Mouse (Mus musculus): ENCODE measurements at regions not wholly inside any gene's neighbourhood (a gene's known extent, or its start where the extent isn't known, plus 50 kb on each side); places are given as distances from the start of the nearest gene placed in this dataset.
A peak's percentile ranks its signal among the peaks of the same experiment; 100 is the strongest.

- no peak overlapping the region for H3K27ac ChIP-seq (replicated peaks)
- H3K36me3 ChIP-seq = no peaks in the 10 kb centered on the region
- no peaks in the 10 kb centered on the region for H3K9me3 ChIP-seq (replicated peaks)
- no peak for ATAC-seq (ENCODE audit: low FRiP score)
- WGBS = 87% methylated on average over 1 of the region's 1 CpGs
- no peak overlapping the region for H3K4me2 ChIP-seq
- no peak overlapping the region for H3K4me3 ChIP-seq (replicated peaks)
- H3K9ac ChIP-seq (replicated peaks) = no peak overlapping the region
- H3K4me1 ChIP-seq = no peaks in the 10 kb centered on the region
- no peaks in the 10 kb centered on the region for H3K27me3 ChIP-seq (replicated peaks)
Measured at GRCm38 (mm10) chr15:43926034-43926433, 3791.9 kb downstream of the 9330182O14Rik start.

GRCm38 (mm10) chr15:43933608-43934007 lies 3799.4 kb downstream of the 9330182O14Rik start:
- H3K36me3 ChIP-seq = no peaks in the 10 kb centered on the region
- H3K4me1 ChIP-seq = no peaks in the 10 kb centered on the region
- WGBS = 88% methylated on average over 1 of the region's 1 CpGs
- H3K9me3 ChIP-seq (replicated peaks) = no peaks in the 10 kb centered on the region
- ATAC-seq (ENCODE audit: low FRiP score) = no peak
- no peak overlapping the region for H3K4me3 ChIP-seq (replicated peaks)
- no peak overlapping the region for H3K9ac ChIP-seq (replicated peaks)
- H3K27ac ChIP-seq (replicated peaks) = no peak overlapping the region
- no peaks in the 10 kb centered on the region for H3K27me3 ChIP-seq (replicated peaks)
- H3K4me2 ChIP-seq = no peak overlapping the region

- WGBS = 36% methylated on average over 2 of the region's 2 CpGs
- Histone ChIP-seq H3K4me2 (no peak overlapping the region), H3K27me3 (replicated peaks) (no peaks in the 10 kb centered on the region), H3K36me3 (no peaks in the 10 kb centered on the region), H3K9ac (replicated peaks) (no peak overlapping the region), H3K9me3 (replicated peaks) (no peaks in the 10 kb centered on the region), H3K27ac (replicated peaks) (peak overlapping the region; percentile 67), H3K4me1 (peaks cover 15% of the 10 kb centered on the region), H3K4me3 (replicated peaks) (no peak overlapping the region)
- peak; percentile 29; the same call in 1 of the 2 replicates for ATAC-seq (ENCODE audit: low FRiP score)
Measured at GRCm38 (mm10) chr15:43940424-43940823, 3806.3 kb downstream of the 9330182O14Rik start.

GRCm38 (mm10) chr15:43940905-43941304 lies 3806.7 kb downstream of the 9330182O14Rik start:
- H3K36me3 ChIP-seq = no peaks in the 10 kb centered on the region
- no peaks in the 10 kb centered on the region for H3K27me3 ChIP-seq (replicated peaks)
- H3K4me2 ChIP-seq = no peak overlapping the region
- H3K27ac ChIP-seq (replicated peaks) = peak overlapping the region; percentile 23; the same call in 1 of the 2 replicates
- H3K9ac ChIP-seq (replicated peaks) = no peak overlapping the region
- no peak overlapping the region for H3K4me3 ChIP-seq (replicated peaks)
- H3K9me3 ChIP-seq (replicated peaks) = no peaks in the 10 kb centered on the region
- H3K4me1 ChIP-seq = peaks cover 15% of the 10 kb centered on the region
- ATAC-seq (ENCODE audit: low FRiP score) = no peak
- 75% methylated on average over 4 of the region's 4 CpGs for WGBS

GRCm38 (mm10) chr15:43942002-43942660 lies 3808.0 kb downstream of the 9330182O14Rik start:
- WGBS = 33% methylated on average over 2 of the region's 2 CpGs

GRCm38 (mm10) chr15:43984991-43985390 lies 3850.8 kb downstream of the 9330182O14Rik start:
- no peak overlapping the region for H3K9ac ChIP-seq (replicated peaks)
- no peaks in the 10 kb centered on the region for H3K27me3 ChIP-seq (replicated peaks)

More at GRCm38 (mm10) chr15:43942002-43942660, 3808.0 kb downstream of the 9330182O14Rik start:
- peak; percentile 82 for ATAC-seq (ENCODE audit: low FRiP score)
- H3K27me3 ChIP-seq (replicated peaks) = no peaks in the 10 kb centered on the region
- H3K36me3 ChIP-seq = no peaks in the 10 kb centered on the region
- H3K9ac ChIP-seq (replicated peaks) = no peak overlapping the region
- H3K9me3 ChIP-seq (replicated peaks) = no peaks in the 10 kb centered on the region
- peaks cover 15% of the 10 kb centered on the region for H3K4me1 ChIP-seq
- no peak overlapping the region for H3K4me3 ChIP-seq (replicated peaks)
- no peak overlapping the region; the same call in 1 of the 2 replicates for H3K27ac ChIP-seq (replicated peaks)
- H3K4me2 ChIP-seq = no peak overlapping the region

GRCm38 (mm10) chr15:43991229-43991628 lies 3857.1 kb downstream of the 9330182O14Rik start:
- Histone ChIP-seq H3K36me3 (no peaks in the 10 kb centered on the region), H3K27ac (replicated peaks) (no peak overlapping the region), H3K9me3 (replicated peaks) (no peaks in the 10 kb centered on the region), H3K9ac (replicated peaks) (no peak overlapping the region), H3K4me3 (replicated peaks) (no peak overlapping the region), H3K4me1 (no peaks in the 10 kb centered on the region), H3K27me3 (replicated peaks) (no peaks in the 10 kb centered on the region), H3K4me2 (no peak overlapping the region)
- 40% methylated on average over 1 of the region's 1 CpGs for WGBS
- ATAC-seq (ENCODE audit: low FRiP score) = no peak

More at GRCm38 (mm10) chr15:43984991-43985390, 3850.8 kb downstream of the 9330182O14Rik start:
- no peak overlapping the region for H3K27ac ChIP-seq (replicated peaks)
- no peaks in the 10 kb centered on the region for H3K4me1 ChIP-seq
- H3K9me3 ChIP-seq (replicated peaks) = no peaks in the 10 kb centered on the region
- no peaks in the 10 kb centered on the region for H3K36me3 ChIP-seq
- H3K4me3 ChIP-seq (replicated peaks) = no peak overlapping the region
- no peak for ATAC-seq (ENCODE audit: low FRiP score)
- H3K4me2 ChIP-seq = no peak overlapping the region

- Histone ChIP-seq H3K4me2 (no peak overlapping the region), H3K27ac (replicated peaks) (no peak overlapping the region), H3K36me3 (no peaks in the 10 kb centered on the region), H3K27me3 (replicated peaks) (no peaks in the 10 kb centered on the region), H3K9ac (replicated peaks) (no peak overlapping the region), H3K9me3 (replicated peaks) (no peaks in the 10 kb centered on the region), H3K4me3 (replicated peaks) (no peak overlapping the region), H3K4me1 (no peaks in the 10 kb centered on the region)
- ATAC-seq (ENCODE audit: low FRiP score) = no peak
Measured at GRCm38 (mm10) chr15:43992936-43993335, 3858.8 kb downstream of the 9330182O14Rik start.

GRCm38 (mm10) chr15:44026468-44027028 lies 3892.4 kb downstream of the 9330182O14Rik start:
- no peaks in the 10 kb centered on the region for H3K27me3 ChIP-seq (replicated peaks)
- no peaks in the 10 kb centered on the region for H3K9me3 ChIP-seq (replicated peaks)
- no peak overlapping the region for H3K4me3 ChIP-seq (replicated peaks)
- no peak overlapping the region for H3K27ac ChIP-seq (replicated peaks)
- no peaks in the 10 kb centered on the region for H3K4me1 ChIP-seq
- 57% methylated on average over 6 of the region's 6 CpGs for WGBS
- ATAC-seq (ENCODE audit: low FRiP score) = no peak
- H3K36me3 ChIP-seq = no peaks in the 10 kb centered on the region
- H3K9ac ChIP-seq (replicated peaks) = no peak overlapping the region
- H3K4me2 ChIP-seq = no peak overlapping the region

GRCm38 (mm10) chr15:44035900-44036299 lies 3901.7 kb downstream of the 9330182O14Rik start:
- no peak overlapping the region for H3K9ac ChIP-seq (replicated peaks)
- H3K4me1 ChIP-seq = no peaks in the 10 kb centered on the region
- H3K27me3 ChIP-seq (replicated peaks) = no peaks in the 10 kb centered on the region
- no peak overlapping the region for H3K4me3 ChIP-seq (replicated peaks)
- H3K36me3 ChIP-seq = no peaks in the 10 kb centered on the region
- H3K27ac ChIP-seq (replicated peaks) = no peak overlapping the region
- 0 out of 2 replicates have a peak, but pooled peaks have one; percentile 65 for ATAC-seq (ENCODE audit: low FRiP score)
- H3K4me2 ChIP-seq = no peak overlapping the region
- H3K9me3 ChIP-seq (replicated peaks) = no peaks in the 10 kb centered on the region

GRCm38 (mm10) chr15:44037893-44038292 lies 3903.7 kb downstream of the 9330182O14Rik start:
- Histone ChIP-seq H3K27me3 (replicated peaks) (no peaks in the 10 kb centered on the region), H3K27ac (replicated peaks) (no peak overlapping the region), H3K4me2 (no peak overlapping the region), H3K9me3 (replicated peaks) (no peaks in the 10 kb centered on the region), H3K36me3 (no peaks in the 10 kb centered on the region), H3K4me3 (replicated peaks) (no peak overlapping the region), H3K9ac (replicated peaks) (no peak overlapping the region), H3K4me1 (no peaks in the 10 kb centered on the region)
- no peak for ATAC-seq (ENCODE audit: low FRiP score)

GRCm38 (mm10) chr15:44050565-44051274 lies 3916.6 kb downstream of the 9330182O14Rik start:
- ATAC-seq (ENCODE audit: low FRiP score) = no peak
- Histone ChIP-seq H3K9me3 (replicated peaks) (no peaks in the 10 kb centered on the region), H3K9ac (replicated peaks) (no peak overlapping the region), H3K4me1 (no peaks in the 10 kb centered on the region), H3K27ac (replicated peaks) (no peak overlapping the region), H3K4me3 (replicated peaks) (no peak overlapping the region), H3K27me3 (replicated peaks) (no peaks in the 10 kb centered on the region), H3K36me3 (no peaks in the 10 kb centered on the region), H3K4me2 (no peak overlapping the region)
- WGBS = 81% methylated on average over 1 of the region's 1 CpGs

Data from neural tube, embryonic 15.5 days (tissue).